Mouse (Mus musculus) Patski (cell line): ENCODE measurements around the gene Ect2. TPM values are rescaled to one million over a fixed set of nuclear protein-coding genes. Genes with fewer than 3 reads are reported as not detected.

Experiments
- ATAC-seq: fragments of 100-300 bp; one replicate; pipeline ENCODE4 v1.8.0; 2021
- CTCF ChIA-PET: fragments of 350-600 bp; sonication (Branson Sonifier 250); formaldehyde crosslinking; loops from one replicate; lab custom pipeline; 2022; ENCODE audit warnings: inconsistent platforms; lab: Charles Lee
- POLR2A ChIA-PET: fragments of 350-600 bp; sonication (Branson Sonifier 250); formaldehyde crosslinking; loops from one replicate; lab custom pipeline; 2022; ENCODE audit warnings: antibody characterized with exemption, inconsistent platforms; lab: Charles Lee
- DNase-seq: peaks from one replicate; pipeline ENCODE4 v3.0.0-alpha.2; 2011; ENCODE audit warnings: low read depth, low spot score
- H3K27me3 ChIP-seq: fragments of 371-371 bp; one replicate; pipeline ENCODE4 v1.5.1; 2021
- CTCF ChIP-seq: fragments of 100-300 bp; IDR thresholded peaks from one replicate; pipeline ENCODE4 v1.5.1; 2021
- in situ Hi-C: fragments of 300-500 bp; cut with MboI; formaldehyde crosslinking; loops from 3 replicates; pipeline ENCODE4 v1.11.1; 2018; ENCODE audit warnings: low pct_unique_long_range_greater_than_20kb, mixed read lengths
- polyA plus RNA-seq: library from polyadenylated mRNA; unstranded; gene quantifications from one replicate; pipeline ENCODE4 v1.2.3, GENCODE M21; 2021

Gene Ect2
- polyA plus RNA-seq, 1 experiment from 2014 or later = 110 TPM

DNA sequence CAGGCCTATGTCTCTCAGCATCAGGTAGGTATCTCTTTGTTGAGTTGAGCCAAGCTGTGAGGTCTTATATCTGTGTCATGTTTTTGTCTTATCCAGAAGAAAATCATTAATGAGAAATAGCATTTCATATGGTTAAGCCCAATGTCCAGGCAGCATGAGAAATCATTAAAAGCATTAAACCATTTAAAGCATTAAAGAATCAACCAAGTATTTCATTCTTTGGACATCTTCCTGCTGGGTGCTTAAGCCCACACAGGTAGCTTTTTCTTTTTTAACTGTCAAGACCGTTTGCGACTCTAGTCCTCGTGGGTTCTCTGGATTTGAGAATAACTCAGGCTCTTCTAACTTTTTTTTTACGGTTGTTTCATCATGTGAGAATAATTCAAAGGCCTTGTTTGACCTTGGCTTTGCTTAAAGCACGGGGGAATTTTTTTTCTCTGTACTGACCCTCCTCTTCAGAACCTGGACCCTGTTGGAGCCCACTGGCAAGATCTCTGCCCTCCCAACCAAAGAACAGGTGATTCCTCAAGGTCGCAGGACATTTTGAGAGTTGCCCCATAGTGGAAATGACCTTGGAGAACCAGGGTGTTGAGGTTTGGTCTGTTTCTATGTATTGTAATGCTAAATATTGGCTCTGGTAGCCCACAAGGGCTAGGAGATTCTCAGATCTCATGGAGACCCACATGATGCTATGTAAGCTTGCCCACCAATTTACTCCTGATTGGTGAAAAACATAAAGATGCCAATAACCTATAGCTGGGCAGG lies 8.1 kb upstream of the Ect2 start:
- POLR2A ChIA-PET = no interaction called here
- TF ChIP-seq CTCF = no peak
- ATAC-seq = no peak
- no peak for DNase-seq
- CTCF ChIA-PET = interaction anchor here (1.0 to 7.7 kb wide), 6 partner anchors 9 to 75 kb away, joined by 3 to 58 read pairs (median 4); partner anchors contain the start of gene Nceh1
- in situ Hi-C loops = no loop called here
- no peaks in the 10 kb centered on the region for H3K27me3 ChIP-seq

DNA sequence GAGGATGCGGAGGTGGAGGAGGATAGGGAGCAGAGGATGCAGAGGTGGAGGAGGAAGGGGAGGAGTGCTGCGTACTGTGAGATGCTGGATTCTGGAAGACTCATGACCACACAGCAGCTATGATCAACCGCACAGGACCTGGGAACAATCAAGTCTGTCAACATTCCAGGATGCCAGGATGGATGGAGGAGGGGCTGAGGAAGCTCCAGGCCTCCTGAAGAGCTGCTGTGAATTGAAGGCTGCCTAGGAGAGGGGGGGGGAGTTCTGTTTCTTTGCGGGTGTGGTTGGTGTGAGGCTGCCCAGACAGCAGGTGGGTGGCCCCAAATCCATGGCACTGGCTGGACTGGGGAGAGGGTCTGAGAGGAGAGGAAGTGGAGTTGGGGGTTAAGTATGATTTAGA lies 5.2 kb upstream of the Ect2 start:
- DNase-seq (no peak), ATAC-seq (no peak)
- ChIA-PET POLR2A (no interaction called here), CTCF (no interaction called here)
- H3K27me3 ChIP-seq = no peaks in the 10 kb centered on the region
- no peak for TF ChIP-seq CTCF
- in situ Hi-C loops = no loop called here

DNA sequence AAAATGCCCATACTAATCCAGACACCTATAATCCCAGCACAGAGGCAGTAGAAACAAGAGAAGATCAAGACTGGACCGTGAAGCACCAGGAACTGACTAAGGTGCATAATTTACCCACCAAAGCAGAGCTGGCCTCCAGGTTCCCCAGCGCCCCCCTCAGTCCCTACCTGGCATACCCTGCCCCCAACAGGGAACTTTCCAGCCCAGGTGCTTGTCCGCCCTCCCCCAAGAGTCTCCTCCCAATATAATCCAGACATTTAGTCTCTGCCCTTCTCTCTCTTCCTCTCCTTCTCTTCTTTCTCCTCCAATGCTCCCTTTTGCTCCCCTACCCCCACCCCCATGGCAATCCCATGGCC lies 2.9 kb upstream of the Ect2 start:
- ATAC-seq (no peak), DNase-seq (no peak)
- H3K27me3 ChIP-seq = no peaks in the 10 kb centered on the region
- TF ChIP-seq CTCF = no peak
- in situ Hi-C loops = no loop called here
- ChIA-PET POLR2A (no interaction called here), CTCF (interaction anchor here (0.9 to 1.9 kb wide), 2 partner anchors 10 to 80 kb away, joined by 3 to 9 read pairs; no protein-coding TSS in a partner anchor)

DNA sequence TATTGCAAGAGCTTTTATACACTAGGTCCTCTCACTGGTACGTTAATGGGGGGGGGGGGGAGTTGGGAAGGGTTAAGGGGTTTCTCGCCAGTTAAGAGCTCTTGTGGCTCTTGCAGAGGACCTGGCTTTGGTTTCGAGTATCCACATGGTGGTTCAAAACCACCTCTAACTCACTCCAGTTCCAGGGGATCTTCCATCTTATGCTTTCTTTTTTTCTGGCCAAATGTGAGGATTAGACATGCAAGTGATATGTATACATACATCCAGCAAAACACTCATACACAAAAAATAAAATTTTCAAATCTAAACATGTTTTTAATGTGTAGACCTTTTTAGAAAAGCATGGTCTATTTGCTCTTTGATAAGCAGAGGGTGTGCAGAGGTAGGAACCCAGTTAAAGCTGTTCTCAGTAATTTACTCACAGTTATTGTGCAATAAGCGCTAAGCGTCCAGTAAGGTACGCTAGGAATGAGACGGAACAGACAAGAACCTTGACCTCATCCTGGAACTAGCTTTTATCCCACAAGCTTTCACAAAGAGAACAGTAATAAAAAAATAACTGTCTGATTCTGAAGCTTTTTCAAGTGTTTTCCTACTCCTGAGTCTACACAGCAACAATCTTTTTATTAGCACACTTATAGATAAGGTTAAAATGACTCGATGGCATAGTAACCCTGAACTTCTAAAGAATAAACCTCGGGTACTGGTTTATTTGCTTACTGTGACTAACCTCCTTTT lies 2.3 kb upstream of the Ect2 start:
- ChIA-PET CTCF (interaction anchor here (0.9 to 6.2 kb wide), 6 partner anchors 11 to 81 kb away, joined by 3 to 56 read pairs (median 4); partner anchors contain the start of gene Nceh1), POLR2A (no interaction called here)
- DNase-seq = no peak
- H3K27me3 ChIP-seq = no peaks in the 10 kb centered on the region
- in situ Hi-C loops = no loop called here
- TF ChIP-seq CTCF = no peak
- ATAC-seq = no peak

DNA sequence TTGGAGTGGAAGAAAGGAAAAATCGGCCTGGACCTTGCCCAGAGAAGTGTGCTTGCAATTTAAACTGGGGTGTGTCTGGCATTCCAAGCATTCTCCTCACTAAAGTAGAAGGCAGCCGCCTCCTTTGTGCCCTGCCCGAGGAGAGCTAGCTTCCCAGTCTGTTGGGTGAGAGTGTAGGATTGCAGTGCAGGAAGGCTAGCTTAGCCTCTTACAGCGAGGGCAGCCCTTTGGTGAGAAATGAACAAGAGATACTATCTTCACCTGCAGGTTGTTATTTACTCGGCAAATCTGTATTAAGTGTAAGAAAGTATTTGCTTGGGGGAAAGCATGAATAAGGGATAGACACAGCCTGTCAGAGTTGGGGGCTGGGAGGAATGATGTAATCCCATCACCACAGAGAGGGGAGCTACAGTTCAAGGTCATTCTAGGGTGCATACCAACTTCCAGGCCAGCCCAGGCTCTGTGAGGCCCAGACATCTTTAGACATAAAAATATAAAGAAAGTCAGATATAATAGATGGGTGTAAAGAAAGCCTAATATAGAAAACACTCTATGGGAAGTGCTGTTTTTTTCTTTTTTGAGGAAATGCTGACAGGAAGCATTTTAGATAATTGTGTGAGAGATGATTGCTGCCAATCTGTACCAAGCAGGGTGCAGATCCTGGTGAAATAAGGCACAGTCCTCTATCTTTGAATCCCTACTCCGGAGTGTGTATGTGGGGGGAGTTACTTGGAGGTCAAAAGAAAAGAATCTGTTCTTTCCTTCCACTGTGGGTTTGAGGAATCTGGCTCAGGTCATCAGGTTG lies 1.6 kb upstream of the Ect2 start:
- DNase-seq (no peak), ATAC-seq (peak; percentile 73)
- CTCF ChIA-PET = interaction anchor here (0.9 to 6.2 kb wide), 5 partner anchors 11 to 55 kb away, joined by 3 to 56 read pairs (median 4); partner anchors contain the start of gene Nceh1
- no peak for TF ChIP-seq CTCF
- in situ Hi-C loops = no loop called here
- POLR2A ChIA-PET = no interaction called here
- no peaks in the 10 kb centered on the region for H3K27me3 ChIP-seq

DNA sequence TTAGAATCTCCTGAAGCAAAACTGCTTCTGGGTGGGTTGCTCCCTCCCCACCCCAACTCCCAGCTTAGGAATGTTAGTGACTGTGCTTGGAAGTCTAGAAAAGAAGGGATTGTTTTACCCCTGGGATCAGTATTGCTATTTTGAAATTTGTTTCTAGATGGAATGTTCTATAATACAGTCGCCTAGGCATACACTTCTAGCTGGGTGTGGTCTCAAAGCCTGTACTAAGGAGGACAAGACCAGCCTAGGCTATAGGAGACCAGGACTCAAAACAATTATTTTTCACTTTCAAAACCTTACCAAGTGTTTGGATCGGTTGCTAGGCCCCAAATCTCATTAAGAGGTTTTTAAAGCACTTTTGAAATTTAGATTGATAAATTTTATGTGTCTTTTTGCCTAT lies 602 bp upstream of the Ect2 start:
- ChIA-PET POLR2A (interaction anchor here (1.0 to 1.2 kb wide), 3 partner anchors 12 to 22 kb away, joined by 3 read pairs; no protein-coding TSS in a partner anchor), CTCF (interaction anchor here (2.5 to 6.2 kb wide), 2 partner anchors 32 to 36 kb away, joined by 5 to 56 read pairs; partner anchors contain the start of gene Nceh1)
- DNase-seq = no peak
- no peak for ATAC-seq
- TF ChIP-seq CTCF = no peak
- H3K27me3 ChIP-seq = no peaks in the 10 kb centered on the region
- in situ Hi-C loops = no loop called here

DNA sequence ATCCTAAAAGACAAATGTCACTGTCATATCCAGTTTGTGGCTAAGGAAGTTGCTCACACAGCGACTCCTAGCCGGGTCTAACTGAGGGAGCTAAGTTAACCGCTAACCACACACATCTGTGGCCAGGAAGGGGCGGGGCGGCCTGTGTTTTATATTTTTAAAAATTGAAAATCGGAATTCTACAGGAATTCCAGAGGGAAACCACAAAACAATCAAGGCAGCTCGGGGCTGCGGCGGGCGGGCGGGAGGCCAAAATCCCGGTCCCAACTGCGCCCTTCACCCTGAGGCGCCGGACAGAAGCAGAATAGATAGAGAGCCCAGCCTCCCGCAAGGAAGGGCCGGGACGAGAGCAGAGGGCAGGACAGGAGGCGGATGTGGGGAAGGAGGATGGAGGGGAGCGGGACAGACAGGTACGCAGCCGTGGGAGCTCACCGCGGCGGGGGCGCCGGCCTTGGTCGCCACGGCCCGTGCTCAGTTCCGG lies 447 bp downstream of the Ect2 start:
- no peaks in the 10 kb centered on the region for H3K27me3 ChIP-seq
- CTCF ChIA-PET = interaction anchor here (0.9 to 6.2 kb wide), 8 partner anchors 9 to 68 kb away, joined by 3 to 56 read pairs (median 4); partner anchors contain the start of gene Nceh1
- peak; percentile 17 for ATAC-seq
- no peak for DNase-seq
- POLR2A ChIA-PET = interaction anchor here (0.7 to 1.0 kb wide), 5 partner anchors 9 to 24 kb away, joined by 3 to 5 read pairs (median 3); no protein-coding TSS in a partner anchor
- TF ChIP-seq CTCF = no peak
- in situ Hi-C loops = no loop called here

DNA sequence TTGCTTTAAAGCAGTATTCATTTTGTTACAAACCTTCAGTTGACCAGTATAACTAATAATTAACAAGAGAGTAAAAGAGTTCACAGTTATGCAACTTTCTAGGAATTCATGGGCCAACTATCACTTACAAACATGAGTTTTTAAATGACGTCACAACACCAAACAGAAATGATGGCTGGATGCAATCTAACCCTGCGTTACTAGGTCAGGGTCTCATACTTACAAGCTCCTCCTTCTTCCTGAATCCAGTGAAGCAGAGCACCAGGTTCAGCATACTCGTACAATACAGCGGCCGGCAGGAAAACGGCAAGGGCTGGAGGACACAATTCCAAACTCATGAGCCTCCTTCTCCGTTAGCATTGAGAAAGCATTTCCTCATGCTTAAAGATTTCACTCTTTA lies 7.9 kb downstream of the Ect2 start:
- POLR2A ChIA-PET = interaction anchor here (1.3 kb wide), 1 partner anchor 19 kb away, joined by 4 read pairs; no protein-coding TSS in a partner anchor
- H3K27me3 ChIP-seq = no peaks in the 10 kb centered on the region
- no peak for TF ChIP-seq CTCF
- no peak for DNase-seq
- in situ Hi-C loops = loop anchor here (25.0 kb wide), 1 partner anchor 292 kb away; no protein-coding TSS in a partner anchor
- CTCF ChIA-PET = interaction anchor here (0.7 to 1.5 kb wide), 5 partner anchors 11 to 55 kb away, joined by 3 to 4 read pairs (median 3); no protein-coding TSS in a partner anchor
- no peak for ATAC-seq

DNA sequence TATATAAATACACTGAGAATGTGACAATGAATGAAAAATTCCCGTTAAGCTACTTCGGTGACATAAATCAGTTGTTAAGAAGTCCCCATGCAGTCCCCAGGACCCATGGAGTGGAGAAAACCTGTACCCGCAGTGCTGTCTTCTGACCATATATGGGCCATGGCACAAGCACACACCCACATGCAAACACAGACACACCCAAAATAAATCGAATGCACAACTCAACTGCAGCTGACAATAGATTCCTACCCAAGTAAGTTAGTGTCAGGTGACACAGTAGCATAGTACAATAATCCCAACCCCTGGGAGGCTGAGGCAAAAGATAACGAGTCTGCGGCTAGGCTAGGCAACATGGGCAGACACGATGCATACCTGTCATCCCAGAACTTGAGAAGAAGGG lies 10.1 kb downstream of the Ect2 start:
- ChIA-PET CTCF (interaction anchor here (3.7 kb wide), 1 partner anchor 9 kb away, joined by 14 read pairs; no protein-coding TSS in a partner anchor), POLR2A (no interaction called here)
- DNase-seq (no peak), ATAC-seq (no peak)
- in situ Hi-C loops = loop anchor here (25.0 kb wide), 1 partner anchor 294 kb away; no protein-coding TSS in a partner anchor
- H3K27me3 ChIP-seq = no peaks in the 10 kb centered on the region
- TF ChIP-seq CTCF = no peak
